Mouse (Mus musculus): ENCODE data around the gene Clec3b. TPM values are rescaled to one million over a fixed set of nuclear protein-coding genes. Genes with fewer than 3 reads are reported as not detected.

Clec3b gene
- polyA plus RNA-seq, 1 experiment from 2014 or later: not detected

DNA sequence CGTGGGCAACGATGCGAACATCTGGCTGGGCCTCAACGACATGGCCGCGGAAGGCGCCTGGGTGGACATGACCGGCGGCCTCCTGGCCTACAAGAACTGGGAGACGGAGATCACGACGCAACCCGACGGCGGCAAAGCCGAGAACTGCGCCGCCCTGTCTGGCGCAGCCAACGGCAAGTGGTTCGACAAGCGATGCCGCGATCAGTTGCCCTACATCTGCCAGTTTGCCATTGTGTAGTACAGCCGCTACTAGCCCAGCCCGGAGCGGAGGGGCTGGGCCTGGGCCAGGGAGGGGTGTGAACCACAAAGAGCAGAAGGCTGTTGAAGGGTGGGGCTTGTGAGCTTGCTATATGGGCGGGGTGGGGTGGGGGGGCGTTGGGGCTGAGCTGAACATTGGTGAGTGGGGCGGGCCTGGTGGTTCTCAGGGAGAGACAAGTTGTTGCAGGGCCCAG, 6.2 kb downstream of the Clec3b start:
- H3K9ac ChIP-seq: peak overlapping the region; percentile 41; the same call in 1 of the 2 replicates
- ATAC-seq (ENCODE audit: insufficient read depth): peak; percentile 78

GRCm38 (mm10) chr9:123157699-123158098, 7.0 kb downstream of the Clec3b start:
- Histone ChIP-seq H3K9me3 (ENCODE audit: low read depth, low read length) (no peaks in the 10 kb centered on the region), H3K4me1 (ENCODE audit: insufficient read depth) (no peaks in the 10 kb centered on the region), H3K36me3 (ENCODE audit: insufficient read depth) (no peaks in the 10 kb centered on the region), H3K27ac (ENCODE audit: low read depth) (no peak overlapping the region), H3K9ac (no peak overlapping the region), H3K4me3 (ENCODE audit: low read depth, low read length) (no peak overlapping the region), H3K4me2 (no peak overlapping the region), H3K27me3 (ENCODE audit: insufficient read depth, low read length) (no peaks in the 10 kb centered on the region)
- no peak for DNase-seq
- TF ChIP-seq CTCF (IDR thresholded peaks at IDR 0.05; ENCODE audit: low read depth): no peak
- no peak for ATAC-seq (ENCODE audit: insufficient read depth)

More for the DNA sequence above, 6.2 kb downstream of the Clec3b start:
- 25% methylated on average over 30 of the region's 30 CpGs for WGBS
- TF ChIP-seq CTCF (IDR thresholded peaks at IDR 0.05; ENCODE audit: low read depth): no peak; the same call in 1 of the 2 replicates
- H3K9me3 ChIP-seq (ENCODE audit: low read depth, low read length): no peaks in the 10 kb centered on the region
- peak; percentile 55 for DNase-seq
- H3K27me3 ChIP-seq (ENCODE audit: insufficient read depth, low read length): no peaks in the 10 kb centered on the region
- no peak overlapping the region for H3K27ac ChIP-seq (ENCODE audit: low read depth)
- peak overlapping the region; percentile 51 for H3K4me2 ChIP-seq
- no peaks in the 10 kb centered on the region for H3K4me1 ChIP-seq (ENCODE audit: insufficient read depth)
- H3K36me3 ChIP-seq (ENCODE audit: insufficient read depth): no peaks in the 10 kb centered on the region
- peak overlapping the region; percentile 12; the same call in 1 of the 2 replicates for H3K4me3 ChIP-seq (ENCODE audit: low read depth, low read length)

DNA sequence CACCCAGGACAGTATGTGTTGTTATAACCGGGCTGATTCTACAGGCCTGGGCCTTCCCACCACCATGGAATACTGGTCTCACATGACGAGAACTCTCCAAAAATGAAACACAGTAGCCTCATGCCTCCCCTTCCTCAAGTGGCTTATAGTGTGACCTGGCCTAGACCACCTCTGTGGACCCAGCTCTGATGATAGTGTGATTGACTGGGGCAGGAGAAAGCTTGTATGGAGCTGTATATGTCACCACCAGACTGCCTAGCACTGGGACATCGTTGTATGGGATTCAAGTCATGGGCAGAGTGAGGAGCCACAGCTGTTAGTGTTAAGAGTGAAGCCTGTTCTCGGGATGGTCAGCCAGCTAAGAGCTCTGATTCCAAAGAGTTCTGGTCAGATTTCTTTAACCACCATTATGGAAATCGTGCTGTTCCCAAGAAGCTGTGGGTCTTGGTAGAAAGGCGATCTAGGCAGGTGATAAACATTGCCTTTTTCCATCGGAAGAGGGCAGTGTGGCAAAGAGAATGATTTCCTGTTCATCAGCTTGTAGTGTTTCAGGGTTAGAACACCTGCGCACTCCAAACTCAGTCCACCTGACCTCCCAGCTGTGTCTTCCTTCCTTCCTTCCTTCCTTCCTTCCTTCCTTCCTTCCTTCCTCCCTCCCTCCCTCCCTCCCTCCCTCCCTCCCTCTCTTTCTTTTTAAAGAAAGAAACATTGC, 7.5 kb downstream of the Clec3b start:
- DNase-seq (peak; percentile 71), ATAC-seq (ENCODE audit: insufficient read depth) (no peak)
- H3K9me3 ChIP-seq (ENCODE audit: low read depth, low read length): no peaks in the 10 kb centered on the region
- H3K9ac ChIP-seq: no peak overlapping the region
- no peaks in the 10 kb centered on the region for H3K36me3 ChIP-seq (ENCODE audit: insufficient read depth)
- H3K4me1 ChIP-seq (ENCODE audit: insufficient read depth): no peaks in the 10 kb centered on the region
- H3K27ac ChIP-seq (ENCODE audit: low read depth): no peak overlapping the region
- H3K4me2 ChIP-seq: no peak overlapping the region
- no peak overlapping the region for H3K4me3 ChIP-seq (ENCODE audit: low read depth, low read length)
- 45% methylated on average over 8 of the region's 8 CpGs for WGBS
- TF ChIP-seq CTCF (IDR thresholded peaks at IDR 0.05; ENCODE audit: low read depth): peak; percentile 66
- H3K27me3 ChIP-seq (ENCODE audit: insufficient read depth, low read length): no peaks in the 10 kb centered on the region

GRCm38 (mm10) chr9:123159330-123159729, 8.6 kb downstream of the Clec3b start:
- DNase-seq (peak; percentile 88), ATAC-seq (ENCODE audit: insufficient read depth) (peak; percentile 37; the same call in 1 of the 2 replicates)
- no peak overlapping the region for H3K9ac ChIP-seq
- 54% methylated on average over 7 of the region's 7 CpGs for WGBS
- H3K27ac ChIP-seq (ENCODE audit: low read depth): no peak overlapping the region
- no peaks in the 10 kb centered on the region for H3K4me1 ChIP-seq (ENCODE audit: insufficient read depth)
- no peaks in the 10 kb centered on the region for H3K27me3 ChIP-seq (ENCODE audit: insufficient read depth, low read length)
- peak; percentile 84 for TF ChIP-seq CTCF (IDR thresholded peaks at IDR 0.05; ENCODE audit: low read depth)
- no peaks in the 10 kb centered on the region for H3K9me3 ChIP-seq (ENCODE audit: low read depth, low read length)
- H3K4me3 ChIP-seq (ENCODE audit: low read depth, low read length): no peak overlapping the region
- no peak overlapping the region for H3K4me2 ChIP-seq
- H3K36me3 ChIP-seq (ENCODE audit: insufficient read depth): no peaks in the 10 kb centered on the region

- Histone ChIP-seq H3K9ac (no peak overlapping the region), H3K4me3 (ENCODE audit: low read depth, low read length) (no peak overlapping the region), H3K9me3 (ENCODE audit: low read depth, low read length) (no peaks in the 10 kb centered on the region), H3K4me1 (ENCODE audit: insufficient read depth) (no peaks in the 10 kb centered on the region), H3K27me3 (ENCODE audit: insufficient read depth, low read length) (no peaks in the 10 kb centered on the region), H3K27ac (ENCODE audit: low read depth) (no peak overlapping the region), H3K36me3 (ENCODE audit: insufficient read depth) (no peaks in the 10 kb centered on the region), H3K4me2 (no peak overlapping the region)
- DNase-seq: no peak
- no peak for ATAC-seq (ENCODE audit: insufficient read depth)
- no peak for TF ChIP-seq CTCF (IDR thresholded peaks at IDR 0.05; ENCODE audit: low read depth)
- WGBS: 46% methylated on average over 2 of the region's 2 CpGs
Measured at GRCm38 (mm10) chr9:123161792-123162191, 11.0 kb downstream of the Clec3b start.

GRCm38 (mm10) chr9:123162985-123163694, 12.4 kb downstream of the Clec3b start:
- no peaks in the 10 kb centered on the region for H3K36me3 ChIP-seq (ENCODE audit: insufficient read depth)
- H3K4me3 ChIP-seq (ENCODE audit: low read depth, low read length): no peak overlapping the region
- no peak for TF ChIP-seq CTCF (IDR thresholded peaks at IDR 0.05; ENCODE audit: low read depth)
- no peaks in the 10 kb centered on the region for H3K27me3 ChIP-seq (ENCODE audit: insufficient read depth, low read length)
- 76% methylated on average over 4 of the region's 4 CpGs for WGBS
- no peak for DNase-seq
- no peak overlapping the region for H3K27ac ChIP-seq (ENCODE audit: low read depth)
- H3K4me1 ChIP-seq (ENCODE audit: insufficient read depth): no peaks in the 10 kb centered on the region
- no peak overlapping the region for H3K4me2 ChIP-seq
- H3K9me3 ChIP-seq (ENCODE audit: low read depth, low read length): no peaks in the 10 kb centered on the region
- H3K9ac ChIP-seq: no peak overlapping the region
- peak; percentile 15; the same call in 1 of the 2 replicates for ATAC-seq (ENCODE audit: insufficient read depth)

DNA sequence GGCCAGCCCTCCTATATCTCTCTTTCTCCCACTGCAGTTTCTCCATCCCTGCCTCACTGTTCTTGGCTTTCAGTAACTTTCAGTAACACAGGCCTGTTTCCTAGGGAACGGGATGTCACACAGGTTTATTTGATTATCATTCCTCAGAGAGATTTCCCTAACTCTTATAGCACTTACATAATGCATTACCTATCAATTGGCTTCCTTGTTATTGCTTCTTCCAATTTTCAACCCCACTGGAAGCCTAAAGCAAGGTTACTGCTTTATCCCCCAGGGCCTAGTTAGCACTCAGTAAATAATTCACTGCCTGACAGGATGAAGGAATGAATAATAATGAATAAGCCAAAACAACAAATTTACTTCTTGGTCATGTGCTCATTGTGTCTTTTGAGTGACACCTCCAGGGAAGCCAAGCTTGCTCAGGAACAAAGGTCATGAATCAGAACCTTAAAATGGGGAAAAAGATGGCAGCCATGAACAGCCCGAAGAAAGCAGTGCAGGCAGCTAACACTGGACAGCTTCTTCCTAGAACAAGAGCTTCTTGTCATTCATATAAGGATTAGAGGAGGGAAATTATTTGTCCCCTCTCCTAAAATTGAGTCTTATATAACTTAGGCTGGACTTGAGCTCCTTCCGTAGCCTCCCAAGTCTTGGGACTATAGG, 15.2 kb downstream of the Clec3b start:
- Histone ChIP-seq H3K27ac (ENCODE audit: low read depth) (no peak overlapping the region), H3K4me2 (no peak overlapping the region), H3K4me1 (ENCODE audit: insufficient read depth) (no peaks in the 10 kb centered on the region), H3K9me3 (ENCODE audit: low read depth, low read length) (no peaks in the 10 kb centered on the region), H3K9ac (no peak overlapping the region), H3K27me3 (ENCODE audit: insufficient read depth, low read length) (no peaks in the 10 kb centered on the region), H3K4me3 (ENCODE audit: low read depth, low read length) (no peak overlapping the region), H3K36me3 (ENCODE audit: insufficient read depth) (peaks cover 2% of the 10 kb centered on the region; the same call in 1 of the 2 replicates)
- TF ChIP-seq CTCF (IDR thresholded peaks at IDR 0.05; ENCODE audit: low read depth): no peak
- WGBS: 89% methylated on average over 3 of the region's 3 CpGs
- DNase-seq: no peak
- no peak for ATAC-seq (ENCODE audit: insufficient read depth)

All from lung, embryonic 14.5 days (tissue).